Mouse (Mus musculus): ENCODE measurements at regions not wholly inside any gene's neighbourhood (a gene's known extent, or its start where the extent isn't known, plus 50 kb on each side); places are given as distances from the start of the nearest gene placed in this dataset.

DNA sequence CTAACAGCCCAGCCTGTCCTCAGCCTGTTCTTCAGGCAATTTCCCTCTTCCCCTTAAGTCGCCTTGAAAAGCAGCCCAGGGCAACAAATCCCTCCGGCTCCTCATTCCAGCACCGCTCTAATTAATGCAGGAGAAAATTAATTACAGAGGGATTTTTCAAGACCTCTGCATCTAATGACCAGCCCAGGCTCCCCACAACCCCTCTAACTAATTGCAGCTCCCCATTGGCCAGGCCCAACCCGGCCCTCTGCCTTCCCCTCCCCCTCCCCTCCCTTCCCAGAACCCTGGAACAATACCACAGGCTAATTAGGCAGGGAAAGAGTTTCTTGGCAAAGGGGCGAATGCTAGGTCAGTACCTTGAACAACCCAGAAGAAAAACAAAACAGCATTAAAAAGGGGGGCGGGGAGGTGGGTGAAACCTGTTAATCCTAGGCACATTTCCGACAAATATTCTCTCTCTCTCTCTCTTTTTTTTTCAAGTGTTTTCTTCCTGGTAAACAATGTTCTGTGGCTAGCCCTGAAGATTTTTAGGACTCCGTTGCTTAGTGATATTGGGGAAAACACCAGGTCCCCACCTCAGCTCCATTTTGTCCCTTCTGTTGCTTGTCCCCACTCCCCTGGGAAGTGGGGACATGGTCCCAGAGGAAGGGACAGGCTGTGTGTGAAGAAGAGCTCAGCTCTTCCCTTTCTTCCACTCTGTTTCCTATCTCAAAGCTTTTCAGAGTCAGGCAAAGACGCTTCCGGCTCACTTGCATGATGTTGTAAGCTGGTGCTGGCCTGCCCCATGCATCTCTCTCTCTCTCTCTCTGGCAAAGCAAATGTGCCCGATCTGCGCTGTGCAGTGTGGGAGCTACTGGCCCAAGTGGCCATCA, 195.1 kb downstream of the Sox9 start:
- intact Hi-C loops (cut with DNase I; ENCODE audit: low total_unique reads) = no loop called here
- DNase-seq = no peak

GRCm38 (mm10) chr11:112978884-112979283, 196.9 kb downstream of the Sox9 start:
- no peak for DNase-seq

DNA sequence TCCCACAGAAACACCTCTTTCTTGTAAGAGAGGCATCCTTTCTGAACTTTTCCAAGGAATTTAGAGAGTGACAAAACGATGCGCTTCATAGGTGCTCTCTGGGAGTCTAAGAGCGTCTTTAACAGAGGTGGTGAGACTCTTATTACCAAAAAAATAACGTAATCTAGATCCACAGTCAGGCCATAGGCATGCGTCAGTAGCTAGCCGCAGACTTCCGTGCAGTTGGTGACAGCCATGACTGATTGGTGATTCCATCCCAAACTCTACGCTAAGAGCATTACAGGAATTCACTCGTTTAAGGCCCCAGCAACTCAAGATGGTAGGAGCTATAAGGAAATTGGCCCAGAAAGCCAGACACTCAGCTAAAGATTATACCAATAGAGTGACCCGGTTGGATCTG, 197.4 kb downstream of the Sox9 start:
- no peak for DNase-seq
- intact Hi-C loops (cut with DNase I; ENCODE audit: low total_unique reads) = no loop called here

More at GRCm38 (mm10) chr11:112978884-112979283, 196.9 kb downstream of the Sox9 start:
- intact Hi-C loops (cut with DNase I; ENCODE audit: low total_unique reads) = no loop called here

DNA sequence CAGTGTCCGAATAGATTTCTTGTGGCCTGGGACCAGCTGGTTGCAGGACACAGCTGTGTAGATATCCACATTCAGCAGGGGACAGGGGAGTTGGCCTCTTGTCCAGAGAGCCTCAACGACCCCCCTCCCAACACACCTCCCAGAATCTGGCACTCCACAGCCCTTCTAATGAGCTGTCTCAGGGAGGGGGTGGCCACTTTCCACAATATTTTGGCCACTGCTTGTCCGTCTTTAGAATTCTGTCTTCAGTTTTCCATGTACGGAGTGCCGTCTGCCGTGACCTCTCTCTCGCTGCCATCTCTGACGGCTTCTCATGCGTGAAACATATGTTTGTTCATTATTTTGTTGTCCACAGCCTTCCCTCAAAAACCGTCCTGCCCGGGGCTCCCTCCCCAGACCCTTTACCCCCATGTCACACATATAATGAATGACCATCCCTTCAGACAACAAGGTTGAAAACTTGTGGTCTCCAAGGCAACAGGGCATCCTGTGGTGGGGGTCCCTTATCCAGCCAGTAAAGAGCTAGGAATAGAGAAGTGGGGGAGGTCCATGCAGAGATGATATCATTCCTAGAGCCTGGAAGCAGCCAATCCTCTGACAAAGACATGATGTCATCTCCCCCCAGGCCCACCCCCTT, 200.3 kb downstream of the Sox9 start:
- intact Hi-C loops (cut with DNase I; ENCODE audit: low total_unique reads) = no loop called here
- DNase-seq = no peak

DNA sequence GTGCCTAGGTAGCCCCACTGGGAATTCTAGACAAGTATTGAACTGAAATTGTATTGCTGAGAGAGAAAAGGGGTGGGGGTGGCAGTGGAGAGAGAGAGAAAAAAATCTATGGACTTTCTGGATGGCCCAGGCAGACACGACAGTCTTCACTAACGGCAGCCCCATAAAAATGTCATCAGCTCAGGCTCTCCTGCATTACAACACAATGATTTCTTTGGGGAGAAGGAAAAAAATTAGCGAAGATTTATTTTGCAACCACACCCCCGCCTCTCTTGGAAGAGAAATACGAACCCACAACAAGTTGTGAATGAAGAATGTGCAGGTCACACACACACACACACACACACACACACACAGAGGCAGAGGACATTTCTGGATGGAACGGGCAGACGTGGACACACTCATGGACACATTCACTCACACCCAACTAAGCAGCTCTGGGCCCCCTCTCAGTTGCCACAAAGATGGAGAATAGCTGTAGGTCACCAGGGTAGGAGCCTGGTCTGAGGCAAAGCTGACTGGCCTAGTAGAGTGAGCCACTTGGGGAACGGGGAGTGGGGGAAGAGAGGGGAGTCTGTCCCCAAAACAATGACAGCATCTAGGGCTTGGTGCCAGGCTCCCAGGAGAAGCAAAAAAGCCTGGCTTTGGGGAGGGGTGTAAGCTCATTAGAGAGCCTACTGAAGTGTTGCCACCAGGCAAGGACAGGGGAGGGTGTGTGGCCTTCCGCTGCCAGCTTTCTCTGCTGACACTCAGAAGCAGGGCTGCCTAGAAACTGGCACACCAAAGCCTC, 201.0 kb downstream of the Sox9 start:
- intact Hi-C loops (cut with DNase I; ENCODE audit: low total_unique reads) = no loop called here
- peak; percentile 16 for DNase-seq

- intact Hi-C loops (cut with DNase I; ENCODE audit: low total_unique reads) = no loop called here
Measured at GRCm38 (mm10) chr11:112986029-112986573, 204.1 kb downstream of the Sox9 start.

DNA sequence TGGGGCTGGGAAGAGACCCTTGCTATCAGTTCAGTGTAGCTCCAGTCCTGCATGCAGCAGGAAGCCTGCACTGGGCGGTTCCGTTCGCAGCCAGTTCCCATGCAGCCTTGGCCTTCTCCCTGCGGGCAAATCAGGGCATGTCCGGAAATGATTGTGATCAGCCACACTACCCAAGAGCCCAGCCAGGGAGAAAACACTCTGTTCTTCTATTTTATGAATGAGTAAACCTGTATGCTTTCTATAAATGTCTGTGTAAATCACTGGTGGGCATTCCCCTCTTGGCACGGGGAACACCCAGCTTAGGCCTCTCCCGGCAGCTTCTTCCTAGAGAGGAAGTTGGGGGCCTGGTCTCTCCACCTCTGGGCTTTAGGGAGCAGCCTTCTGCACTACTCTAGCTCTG, 205.8 kb downstream of the Sox9 start:
- DNase-seq = no peak

More at GRCm38 (mm10) chr11:112986029-112986573, 204.1 kb downstream of the Sox9 start:
- DNase-seq = no peak

GRCm38 (mm10) chr11:112988900-112989299, 206.9 kb downstream of the Sox9 start:
- DNase-seq = no peak
- intact Hi-C loops (cut with DNase I; ENCODE audit: low total_unique reads) = no loop called here

More for the DNA sequence above, 205.8 kb downstream of the Sox9 start:
- intact Hi-C loops (cut with DNase I; ENCODE audit: low total_unique reads) = no loop called here

DNA sequence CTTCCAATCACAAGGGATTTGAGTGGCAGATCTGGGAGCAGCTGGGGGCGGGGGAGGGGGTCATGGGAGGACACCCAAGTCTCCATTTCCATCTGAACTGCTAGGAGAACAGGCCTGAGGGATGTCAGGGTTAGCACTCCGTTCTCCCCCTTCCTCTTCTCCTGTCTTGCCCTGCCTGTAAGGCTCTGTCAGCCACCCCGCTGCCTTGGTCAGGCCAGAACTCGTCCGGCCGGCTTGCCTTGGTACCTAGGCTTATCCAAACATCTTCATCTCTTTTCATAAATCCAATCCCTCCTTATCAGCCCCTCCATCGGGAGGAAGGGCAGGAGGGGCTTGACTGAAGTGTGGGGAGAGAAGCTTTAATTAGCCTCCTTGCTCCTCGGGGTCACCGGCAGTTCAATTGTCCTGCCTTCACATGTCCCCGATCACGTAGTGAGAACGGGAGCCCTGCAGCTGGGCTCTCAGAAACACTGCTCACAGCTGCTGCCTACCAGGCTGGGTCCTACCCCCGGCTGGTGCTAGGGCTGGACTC, 208.0 kb downstream of the Sox9 start:
- no peak for DNase-seq
- intact Hi-C loops (cut with DNase I; ENCODE audit: low total_unique reads) = no loop called here

- no peak for DNase-seq
- intact Hi-C loops (cut with DNase I; ENCODE audit: low total_unique reads) = no loop called here
Measured at GRCm38 (mm10) chr11:112990751-112991150, 208.7 kb downstream of the Sox9 start.

DNA sequence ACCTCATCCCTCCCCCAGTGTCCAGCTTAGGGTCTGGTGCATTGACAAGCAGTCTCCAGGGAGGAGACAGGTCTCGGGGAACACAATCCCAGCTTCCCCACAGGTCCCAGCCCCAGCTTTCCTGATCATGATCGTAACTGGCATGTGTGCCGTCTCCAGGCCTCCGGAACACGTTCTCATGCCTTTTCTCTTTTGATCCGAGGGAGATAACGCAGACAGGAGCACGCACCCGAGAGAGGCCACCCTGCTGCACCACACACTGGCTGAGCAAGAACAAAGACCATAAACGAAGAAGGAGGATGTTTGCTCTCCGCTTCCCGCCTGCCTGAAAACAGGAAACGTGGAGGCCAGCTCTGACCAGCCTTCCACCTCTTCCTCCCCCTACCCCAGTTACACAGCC, 209.8 kb downstream of the Sox9 start:
- DNase-seq = no peak
- intact Hi-C loops (cut with DNase I; ENCODE audit: low total_unique reads) = no loop called here

- intact Hi-C loops (cut with DNase I; ENCODE audit: low total_unique reads) = no loop called here
- no peak for DNase-seq
Measured at GRCm38 (mm10) chr11:112998777-112999583, 217.0 kb downstream of the Sox9 start.

DNA sequence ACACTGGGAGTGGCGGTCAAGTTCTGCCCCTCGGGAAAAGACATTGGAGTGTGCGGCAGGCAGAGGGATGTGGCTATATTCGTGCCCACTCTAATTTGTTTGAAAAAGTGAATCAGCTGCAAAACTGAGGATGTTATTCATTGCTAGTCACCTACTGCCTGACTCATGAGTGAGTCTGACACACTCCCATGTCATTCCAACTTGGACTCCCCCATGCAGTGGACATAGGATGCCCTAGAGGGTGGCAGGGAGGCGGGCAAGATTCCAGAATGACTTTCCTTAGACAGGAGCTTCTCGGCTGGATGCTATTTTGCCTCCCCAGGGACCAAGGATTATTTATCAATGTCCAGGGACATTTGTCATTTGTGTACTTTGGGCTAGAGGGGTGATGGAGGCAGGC, 219.0 kb downstream of the Sox9 start:
- no peak for DNase-seq
- intact Hi-C loops (cut with DNase I; ENCODE audit: low total_unique reads) = no loop called here

DNA sequence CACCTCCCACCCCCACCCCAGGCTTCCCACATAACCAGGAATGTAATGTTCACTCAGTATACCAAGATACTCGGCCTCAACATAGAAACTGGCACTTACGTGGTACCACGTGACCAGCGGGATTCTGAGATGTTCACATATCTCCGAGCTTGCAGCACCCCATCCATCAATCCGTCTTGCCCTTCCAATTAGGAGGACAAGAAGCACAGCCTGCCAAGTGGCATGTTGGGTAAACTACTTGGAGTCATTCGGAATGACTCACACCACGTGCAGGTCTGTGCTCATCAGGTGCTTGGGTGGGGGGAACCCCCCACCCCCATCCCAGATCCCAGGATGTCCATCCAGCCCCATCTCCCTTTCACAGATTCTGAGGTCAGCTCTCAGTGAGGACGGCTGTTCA, 223.9 kb downstream of the Sox9 start:
- no peak for DNase-seq
- intact Hi-C loops (cut with DNase I; ENCODE audit: low total_unique reads) = no loop called here

DNA sequence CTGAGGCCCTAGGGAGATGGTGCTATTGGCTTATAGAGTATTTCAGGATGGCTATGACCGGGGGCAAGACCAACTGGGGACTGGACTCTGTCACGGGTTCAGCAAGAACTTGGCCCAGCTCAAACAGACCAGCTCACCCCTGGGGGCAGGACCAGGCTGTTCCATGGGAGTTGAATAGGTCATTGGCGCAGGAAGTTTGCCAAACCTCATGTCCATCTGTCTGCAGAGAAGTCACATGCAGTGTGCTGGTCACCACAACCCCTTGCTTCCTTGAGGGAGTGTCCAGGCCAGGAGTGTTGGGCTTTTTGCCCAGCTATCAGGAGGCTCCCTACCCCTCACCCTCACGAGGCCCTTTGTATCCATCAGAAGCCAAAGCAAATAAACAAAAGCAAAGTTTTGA, 226.5 kb downstream of the Sox9 start:
- no peak for DNase-seq
- intact Hi-C loops (cut with DNase I; ENCODE audit: low total_unique reads) = no loop called here

- intact Hi-C loops (cut with DNase I; ENCODE audit: low total_unique reads) = no loop called here
- DNase-seq = no peak
Measured at GRCm38 (mm10) chr11:113009376-113009775, 227.4 kb downstream of the Sox9 start.

DNA sequence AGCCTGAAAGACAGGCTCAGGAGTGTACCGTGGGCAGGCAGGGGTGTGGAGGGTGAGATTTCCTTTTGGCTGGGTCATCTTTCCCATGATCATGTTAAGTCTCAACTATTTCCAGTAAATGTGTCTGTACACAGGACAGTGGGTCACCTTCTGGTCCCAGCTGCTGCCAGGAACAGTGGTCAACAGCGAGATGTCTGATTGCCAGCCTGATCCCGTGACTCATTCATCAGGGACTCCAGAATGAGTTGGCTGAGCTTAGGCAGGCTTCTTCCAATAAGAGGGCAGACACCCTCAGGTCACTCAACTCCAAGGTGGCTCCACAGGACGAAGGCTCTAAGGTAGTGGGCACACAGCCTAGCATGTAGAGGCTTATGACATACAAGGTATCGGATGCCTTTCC, 228.9 kb downstream of the Sox9 start:
- DNase-seq = no peak
- intact Hi-C loops (cut with DNase I; ENCODE audit: low total_unique reads) = no loop called here

DNA sequence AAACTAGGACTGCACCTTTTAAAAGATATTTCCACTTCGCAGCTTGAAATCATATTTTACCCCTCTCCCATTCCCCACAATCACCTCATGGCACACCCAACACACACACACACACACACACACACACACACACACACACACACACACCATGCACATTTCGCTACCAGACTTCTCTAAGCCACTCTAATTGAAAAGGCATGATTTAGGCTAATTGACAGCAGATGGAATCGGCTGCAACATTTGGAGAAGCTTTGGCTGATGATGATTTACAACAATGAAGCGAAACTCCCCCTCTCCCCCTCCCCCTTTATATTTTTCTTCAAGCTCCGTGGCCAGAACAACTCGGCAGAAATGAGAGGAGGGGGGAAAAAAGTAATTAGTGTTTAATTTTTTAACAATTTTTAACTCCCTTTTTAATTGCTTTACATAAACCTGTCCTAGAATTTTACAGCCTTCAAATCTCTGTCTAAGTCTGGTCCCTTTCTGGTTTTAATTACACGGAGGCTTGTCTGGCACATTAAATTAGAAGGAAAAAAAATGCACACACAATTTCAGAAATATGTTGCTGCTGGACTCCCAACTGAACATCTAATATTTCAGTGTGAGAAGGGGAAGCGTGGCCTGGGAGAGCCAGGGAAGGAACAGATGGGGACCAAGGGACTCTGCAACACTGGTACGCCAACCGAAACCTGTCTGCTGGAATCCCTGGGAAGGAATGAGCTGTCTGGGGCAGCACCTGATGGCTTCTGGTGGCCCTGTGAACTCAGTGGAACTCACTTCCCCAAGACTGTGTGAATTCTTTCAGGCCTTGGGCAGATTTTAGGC, 232.4 kb downstream of the Sox9 start:
- no peak for DNase-seq
- intact Hi-C loops (cut with DNase I; ENCODE audit: low total_unique reads) = no loop called here
